Mouse (Mus musculus): ENCODE results near the gene Dcbld1.

DNA sequence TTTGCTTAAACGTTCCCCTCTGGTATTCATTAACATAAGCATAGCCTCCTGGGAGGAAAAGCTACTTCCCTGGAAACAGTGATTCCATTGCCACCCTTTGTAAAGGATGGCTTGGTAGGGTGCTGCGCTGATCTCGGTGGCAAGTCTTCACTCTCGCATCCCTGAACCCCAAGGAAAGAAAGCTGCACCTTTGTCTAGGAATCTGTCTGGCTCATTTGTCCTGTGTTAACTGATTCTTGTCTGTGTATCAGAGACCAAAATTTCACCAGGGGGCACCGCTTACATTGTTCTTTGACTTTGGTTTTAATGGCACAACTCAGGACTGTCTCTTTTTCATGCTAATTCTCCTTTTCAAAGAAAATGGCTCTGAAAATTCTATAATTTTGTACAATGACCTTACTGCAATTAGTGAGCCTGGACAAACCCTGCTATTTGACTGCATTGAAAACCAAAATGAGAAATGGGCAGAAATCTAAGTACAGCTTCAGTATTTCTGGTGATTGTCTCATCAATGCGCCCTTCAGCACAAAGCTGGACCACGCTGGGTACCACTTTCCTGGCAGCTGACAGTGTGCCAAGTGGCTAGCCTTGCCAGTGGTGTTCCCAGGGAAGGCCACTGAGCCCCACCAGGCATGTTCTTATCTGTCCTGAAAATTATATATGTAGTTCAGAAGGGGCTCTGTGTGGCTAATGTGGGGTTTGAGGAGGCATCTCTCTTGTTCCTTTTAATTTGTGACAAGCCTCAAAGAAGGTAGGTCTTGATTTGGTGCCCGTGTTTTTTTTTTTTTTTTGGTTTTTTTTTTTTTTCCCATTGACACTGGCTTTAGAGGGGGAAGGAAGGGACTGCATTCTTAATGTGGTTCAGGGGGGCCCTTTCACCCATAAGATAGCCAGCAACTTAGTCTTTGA lies 40.8 kb downstream of the Dcbld1 start:
- no peak for TF ChIP-seq TAL1 (IDR thresholded peaks at IDR 0.05; ENCODE audit: low read length)
- TF ChIP-seq GATA1 (IDR thresholded peaks at IDR 0.05; ENCODE audit: low read length): no peak
